Mouse (Mus musculus) limb, embryonic 15.5 days (tissue): ENCODE results near the gene Ap4m1. TPM values are rescaled to one million over a fixed set of nuclear protein-coding genes. Genes with fewer than 3 reads are reported as not detected.
"Not testable (repeated sequence)": the region's sequence is repeated elsewhere in the genome, so short reads cannot be mapped to it uniquely, and the experiment has no call there.

Source experiments
- ATAC-seq: fragments of 200-750 bp; cut with Nextera tagmentation; 2 replicates; pipeline ENCODE4 v1.8.0; 2017; ENCODE audit warnings: low read depth, moderate TSS enrichment; ENCODE audit not compliant: insufficient number of reproducible peaks, low FRiP score, low TSS enrichment
- H3K27ac ChIP-seq: fragments of 300-500 bp; sonication (generic); 2 replicates; pipeline ENCODE4 v1.5.1; 2015; ENCODE audit warnings: moderate library complexity, mild to moderate bottlenecking, inconsistent platforms
- H3K27me3 ChIP-seq: fragments of 300-500 bp; sonication (generic); 2 replicates; pipeline ENCODE4 v1.6.1; 2015; ENCODE audit warnings: inconsistent platforms
- H3K36me3 ChIP-seq: fragments of 300-500 bp; sonication (generic); 2 replicates; pipeline ENCODE4 v1.6.1; 2015; ENCODE audit warnings: inconsistent platforms
- H3K4me1 ChIP-seq: fragments of 300-500 bp; sonication (generic); 2 replicates; pipeline ENCODE4 v1.6.1; 2015; ENCODE audit warnings: inconsistent platforms
- H3K4me2 ChIP-seq: fragments of 300-500 bp; sonication (generic); 2 replicates; pipeline ENCODE4 v1.6.1; 2015; ENCODE audit warnings: mild to moderate bottlenecking, inconsistent platforms
- H3K4me3 ChIP-seq: fragments of 300-500 bp; sonication (generic); 2 replicates; pipeline ENCODE4 v1.5.1; 2015; ENCODE audit warnings: mild to moderate bottlenecking, inconsistent platforms
- H3K9ac ChIP-seq: fragments of 300-500 bp; sonication (generic); 2 replicates; pipeline ENCODE4 v1.6.1; 2015; ENCODE audit warnings: inconsistent platforms
- H3K9me3 ChIP-seq: fragments of 300-500 bp; sonication (generic); 2 replicates; pipeline ENCODE4 v1.6.1; 2016; ENCODE audit warnings: inconsistent platforms
- WGBS: fragments of 180-500 bp; shearing (Covaris S2); methylation state at CpG from one replicate; pipeline ENCODE4 v1.1.7; 2015; 5-methylcytosine and 5-hydroxymethylcytosine counted together
- polyA plus RNA-seq: library from polyadenylated mRNA; unstranded; fragments of >200 nt; fragmentation: Nextera tagmentation; extraction: Ambion mirVana; gene quantifications from 2 replicates; pipeline ENCODE4 v1.2.1, GENCODE M21; 2015

Gene Ap4m1
- polyA plus RNA-seq, 1 experiment from 2014 or later, result 22.8 TPM

DNA sequence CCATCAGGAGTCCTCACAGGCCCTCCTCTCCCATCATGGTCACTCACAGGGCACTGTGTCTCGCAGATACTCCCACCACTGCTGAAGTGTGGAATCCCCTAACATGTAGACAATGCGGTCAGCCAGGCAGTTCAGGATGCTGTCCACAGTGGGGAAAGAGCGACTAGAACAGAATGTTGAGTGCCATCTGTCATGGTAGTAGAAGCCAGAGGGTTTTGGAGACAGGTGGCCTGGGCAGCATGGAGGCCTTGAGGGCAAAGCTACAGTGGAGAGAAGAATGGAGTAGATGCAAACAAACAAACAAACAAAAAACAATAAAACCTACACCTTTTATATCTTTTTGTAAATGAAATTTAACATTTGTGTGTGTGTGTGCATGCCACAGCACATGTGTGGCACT, 30.3 kb downstream of the Ap4m1 start:
- 87% methylated on average over 3 of the region's 3 CpGs for WGBS
- no peak overlapping the region for H3K4me3 ChIP-seq
- no peaks in the 10 kb centered on the region for H3K36me3 ChIP-seq
- no peaks in the 10 kb centered on the region for H3K9me3 ChIP-seq
- no peak overlapping the region for H3K4me2 ChIP-seq
- ATAC-seq, result no peak
- no peaks in the 10 kb centered on the region for H3K27me3 ChIP-seq
- H3K27ac ChIP-seq, result no peak overlapping the region
- H3K4me1 ChIP-seq, result no peaks in the 10 kb centered on the region
- H3K9ac ChIP-seq, result no peak overlapping the region

DNA sequence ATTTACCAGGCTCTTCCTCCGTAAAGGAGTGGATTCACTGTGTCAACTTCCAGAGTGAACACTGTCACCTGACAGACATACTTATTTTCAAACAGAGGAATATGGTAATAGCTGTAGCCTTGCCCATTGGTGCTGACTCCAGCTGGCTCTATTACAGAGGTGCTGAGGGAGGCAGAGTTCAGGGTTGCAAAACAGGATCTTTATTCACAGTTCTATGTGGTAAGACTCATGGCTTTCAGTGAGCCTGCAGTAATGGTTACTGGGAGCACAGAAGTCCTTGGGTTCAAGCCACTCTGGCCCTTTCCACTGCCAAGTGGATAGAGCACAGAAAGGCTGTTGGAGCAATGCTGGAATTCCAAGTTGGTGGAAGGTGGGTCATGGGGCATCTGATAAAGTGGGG, 35.5 kb downstream of the Ap4m1 start:
- no peak overlapping the region for H3K9ac ChIP-seq
- H3K4me2 ChIP-seq, result no peak overlapping the region
- no peak overlapping the region for H3K27ac ChIP-seq
- no peaks in the 10 kb centered on the region for H3K4me1 ChIP-seq
- no peaks in the 10 kb centered on the region for H3K36me3 ChIP-seq
- no peaks in the 10 kb centered on the region for H3K27me3 ChIP-seq
- H3K9me3 ChIP-seq, result no peaks in the 10 kb centered on the region
- no peak for ATAC-seq
- 86% methylated on average over 1 of the region's 1 CpGs for WGBS
- no peak overlapping the region for H3K4me3 ChIP-seq

DNA sequence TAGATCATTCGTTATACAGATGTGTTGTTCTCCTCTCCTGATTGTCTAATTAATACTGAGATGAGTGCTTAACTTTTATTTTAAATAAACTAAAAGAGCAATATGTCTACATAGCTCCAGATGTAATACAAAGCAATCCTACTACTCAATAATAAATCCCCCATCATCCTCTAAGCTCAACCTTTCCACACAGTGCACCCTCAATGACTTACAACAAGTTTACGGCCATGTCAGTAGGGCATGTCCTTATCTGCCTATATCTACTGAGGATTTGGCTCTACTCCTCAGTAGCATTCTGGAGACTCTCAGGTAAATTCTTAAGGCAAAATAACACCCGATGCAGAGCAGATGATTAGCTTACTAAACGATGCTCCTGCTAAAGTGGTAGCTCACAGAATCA, 36.1 kb downstream of the Ap4m1 start:
- Histone ChIP-seq H3K4me2 (no peak overlapping the region), H3K4me3 (no peak overlapping the region), H3K9ac (no peak overlapping the region), H3K9me3 (no peaks in the 10 kb centered on the region), H3K27me3 (no peaks in the 10 kb centered on the region), H3K36me3 (no peaks in the 10 kb centered on the region), H3K4me1 (no peaks in the 10 kb centered on the region), H3K27ac (no peak overlapping the region)
- 85% methylated on average over 4 of the region's 4 CpGs for WGBS
- no peak for ATAC-seq

DNA sequence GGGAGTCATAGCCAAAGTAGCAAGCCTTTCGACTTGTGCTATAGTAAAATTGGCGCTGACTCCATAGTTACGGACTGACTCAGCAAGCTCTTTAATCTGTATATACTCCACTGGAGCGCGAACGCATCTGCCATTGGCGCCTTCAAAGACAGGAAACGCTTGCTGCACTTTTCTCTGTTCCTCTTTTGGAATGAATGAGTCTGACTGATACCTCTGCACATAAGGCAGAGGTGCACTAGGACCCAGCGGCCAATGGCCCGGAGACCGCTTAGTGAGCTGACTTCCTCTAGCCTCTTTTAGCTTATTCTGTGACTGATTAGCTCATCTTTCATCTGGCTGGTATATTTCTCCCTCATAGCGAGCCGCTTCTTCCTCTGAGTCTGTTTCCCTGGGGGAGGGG, 44.8 kb downstream of the Ap4m1 start:
- not testable (repeated sequence) for H3K9me3 ChIP-seq, H3K4me3 ChIP-seq, H3K4me1 ChIP-seq, H3K27ac ChIP-seq, H3K27me3 ChIP-seq, H3K9ac ChIP-seq, H3K4me2 ChIP-seq, ATAC-seq, H3K36me3 ChIP-seq
- WGBS, result 93% methylated on average over 13 of the region's 13 CpGs

GRCm38 (mm10) chr5:138219864-138220263, 48.1 kb downstream of the Ap4m1 start:
- H3K9ac ChIP-seq, result no peak overlapping the region
- no peaks in the 10 kb centered on the region for H3K4me1 ChIP-seq
- no peak overlapping the region for H3K27ac ChIP-seq
- H3K9me3 ChIP-seq, result peaks cover 10% of the 10 kb centered on the region; the same call in 1 of the 2 replicates
- H3K36me3 ChIP-seq, result no peaks in the 10 kb centered on the region
- ATAC-seq, result no peak
- H3K4me3 ChIP-seq, result no peak overlapping the region
- 59% methylated on average over 2 of the region's 2 CpGs for WGBS
- no peak overlapping the region for H3K4me2 ChIP-seq
- no peaks in the 10 kb centered on the region for H3K27me3 ChIP-seq

- H3K9me3 ChIP-seq, result peaks cover 1% of the 10 kb centered on the region; the same call in 1 of the 2 replicates
- no peaks in the 10 kb centered on the region for H3K27me3 ChIP-seq
- H3K4me3 ChIP-seq, result no peak overlapping the region
- H3K4me1 ChIP-seq, result no peaks in the 10 kb centered on the region
- H3K9ac ChIP-seq, result no peak overlapping the region
- H3K4me2 ChIP-seq, result no peak overlapping the region
- WGBS, result 21% methylated on average over 4 of the region's 4 CpGs
- no peak for ATAC-seq
- H3K36me3 ChIP-seq, result no peaks in the 10 kb centered on the region
- no peak overlapping the region for H3K27ac ChIP-seq
Measured at GRCm38 (mm10) chr5:138222111-138222510, 50.3 kb downstream of the Ap4m1 start.

DNA sequence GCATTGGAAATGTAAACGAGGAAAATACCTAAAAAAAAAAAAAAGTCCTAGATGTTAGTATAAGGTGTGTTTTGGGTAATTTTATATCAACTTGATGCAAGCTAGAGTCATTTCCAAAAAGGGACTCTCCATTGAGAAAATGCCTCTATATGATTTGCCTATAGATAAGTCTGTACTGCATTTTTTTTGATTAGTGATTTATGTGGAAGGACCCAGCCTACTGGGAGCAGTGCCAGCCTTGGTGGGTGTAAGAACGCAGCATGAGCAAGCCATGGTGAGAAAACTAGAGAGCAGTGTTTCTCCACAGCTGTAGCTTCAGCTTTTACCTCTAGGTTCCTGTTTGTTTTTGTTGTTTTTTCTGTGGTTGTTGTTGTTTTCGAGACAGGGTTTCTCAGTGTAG, 51.5 kb downstream of the Ap4m1 start:
- Histone ChIP-seq H3K9ac (no peak overlapping the region), H3K4me1 (no peaks in the 10 kb centered on the region), H3K27me3 (no peaks in the 10 kb centered on the region), H3K36me3 (no peaks in the 10 kb centered on the region), H3K9me3 (no peaks in the 10 kb centered on the region), H3K27ac (no peak overlapping the region), H3K4me2 (no peak overlapping the region), H3K4me3 (no peak overlapping the region)
- 50% methylated on average over 3 of the region's 3 CpGs for WGBS
- no peak for ATAC-seq

GRCm38 (mm10) chr5:138225700-138226099, 53.9 kb downstream of the Ap4m1 start, which contains the start of gene Nxpe5:
Gene Nxpe5, plus strand, starts transcription at chr5:138225898.
- H3K9me3 ChIP-seq, result no peaks in the 10 kb centered on the region
- no peak within 1 kb of the TSS for H3K4me3 ChIP-seq
- 59% methylated on average over 2 of the region's 2 CpGs for WGBS
- H3K4me2 ChIP-seq, result no peak within 1 kb of the TSS
- H3K27ac ChIP-seq, result no peak within 1 kb of the TSS
- ATAC-seq, result no peak
- no peaks in the 10 kb centered on the region for H3K4me1 ChIP-seq
- H3K36me3 ChIP-seq, result no peaks in the 10 kb centered on the region
- H3K9ac ChIP-seq, result no peak within 1 kb of the TSS
- no peaks in the 10 kb centered on the region for H3K27me3 ChIP-seq

DNA sequence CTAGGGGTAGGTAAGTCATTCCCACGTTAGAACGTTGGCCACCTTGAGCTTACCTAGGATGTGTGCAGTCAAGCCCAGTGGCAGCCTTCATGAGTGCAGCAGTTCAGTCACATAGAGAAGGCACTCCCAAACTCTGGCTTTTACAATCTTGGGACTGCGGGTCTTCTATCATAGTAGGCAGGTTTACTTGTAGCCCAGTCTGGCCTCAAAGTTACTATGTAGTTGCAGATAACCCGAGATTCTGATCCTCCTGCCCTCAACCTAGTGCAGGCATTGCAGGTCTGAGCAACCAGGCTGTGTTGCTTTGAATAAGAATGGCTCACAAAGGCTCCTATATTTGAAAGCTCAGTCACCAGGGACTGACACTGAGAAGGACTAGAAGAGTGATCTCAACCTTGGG, 54.7 kb downstream of the Ap4m1 start:
- Histone ChIP-seq H3K4me3 (no peak overlapping the region), H3K27ac (no peak overlapping the region), H3K36me3 (no peaks in the 10 kb centered on the region), H3K27me3 (no peaks in the 10 kb centered on the region), H3K4me1 (no peaks in the 10 kb centered on the region), H3K9me3 (no peaks in the 10 kb centered on the region), H3K9ac (no peak overlapping the region), H3K4me2 (no peak overlapping the region)
- ATAC-seq, result no peak
- WGBS, result 69% methylated on average over 4 of the region's 4 CpGs

DNA sequence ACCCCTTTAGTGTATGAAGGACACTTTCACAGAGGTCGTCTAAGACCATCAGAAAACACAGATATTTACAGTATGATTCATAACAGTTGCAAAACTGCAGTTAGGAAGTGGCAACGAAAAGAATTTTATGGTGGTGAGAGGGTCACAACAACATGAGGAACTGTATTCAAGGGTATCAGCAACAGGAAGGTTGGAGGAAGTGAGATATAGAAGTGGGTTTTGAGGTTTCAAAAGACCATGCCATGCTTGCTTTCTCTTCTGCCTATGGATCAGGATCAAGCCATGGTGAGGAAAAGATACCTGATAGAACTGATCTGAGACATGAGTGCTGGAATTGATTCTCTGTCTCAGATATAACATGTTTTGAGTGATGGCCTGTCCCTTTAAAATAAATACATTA, 55.6 kb downstream of the Ap4m1 start:
- ATAC-seq, result no peak
- WGBS, result 66% methylated on average over 2 of the region's 2 CpGs
- H3K9me3 ChIP-seq, result no peaks in the 10 kb centered on the region
- no peak overlapping the region for H3K27ac ChIP-seq
- no peak overlapping the region for H3K9ac ChIP-seq
- H3K4me3 ChIP-seq, result no peak overlapping the region
- no peaks in the 10 kb centered on the region for H3K36me3 ChIP-seq
- H3K4me1 ChIP-seq, result no peaks in the 10 kb centered on the region
- H3K27me3 ChIP-seq, result no peaks in the 10 kb centered on the region
- no peak overlapping the region for H3K4me2 ChIP-seq

DNA sequence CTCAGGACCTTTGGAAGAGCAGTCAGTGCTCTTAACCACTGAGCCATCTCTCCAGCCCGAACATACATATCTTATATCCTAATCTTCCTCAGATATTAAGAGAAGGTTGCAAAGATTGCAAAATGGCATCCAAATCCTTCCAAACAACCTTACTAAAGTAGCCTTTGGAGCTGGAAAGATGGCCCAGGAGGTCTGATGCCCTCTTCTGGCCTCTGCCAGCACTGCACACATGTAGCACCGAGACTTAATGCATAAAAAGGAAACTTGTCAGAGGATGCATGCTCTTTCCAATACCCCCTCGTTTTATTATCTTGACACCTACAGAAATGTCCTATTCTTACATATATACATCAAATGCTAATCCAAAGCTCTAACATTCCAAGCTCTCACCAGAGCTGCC, 56.2 kb downstream of the Ap4m1 start:
- no peak for ATAC-seq
- H3K36me3 ChIP-seq, result no peaks in the 10 kb centered on the region

GRCm38 (mm10) chr5:138229511-138229910, 57.7 kb downstream of the Ap4m1 start:
- H3K9ac ChIP-seq, result no peak overlapping the region
- WGBS, result 86% methylated on average over 3 of the region's 3 CpGs
- ATAC-seq, result no peak

More for the DNA sequence above, 56.2 kb downstream of the Ap4m1 start:
- no peak overlapping the region for H3K4me2 ChIP-seq
- WGBS, result 57% methylated on average over 3 of the region's 3 CpGs
- H3K9me3 ChIP-seq, result no peaks in the 10 kb centered on the region
- no peak overlapping the region for H3K9ac ChIP-seq
- H3K4me1 ChIP-seq, result no peaks in the 10 kb centered on the region
- H3K4me3 ChIP-seq, result no peak overlapping the region
- no peak overlapping the region for H3K27ac ChIP-seq
- no peaks in the 10 kb centered on the region for H3K27me3 ChIP-seq

More at GRCm38 (mm10) chr5:138229511-138229910, 57.7 kb downstream of the Ap4m1 start:
- Histone ChIP-seq H3K27me3 (no peaks in the 10 kb centered on the region), H3K9me3 (no peaks in the 10 kb centered on the region), H3K4me3 (no peak overlapping the region), H3K36me3 (no peaks in the 10 kb centered on the region), H3K4me2 (no peak overlapping the region), H3K4me1 (no peaks in the 10 kb centered on the region), H3K27ac (no peak overlapping the region)
